Mouse (Mus musculus): ENCODE data around the gene Olfr281.

DNA sequence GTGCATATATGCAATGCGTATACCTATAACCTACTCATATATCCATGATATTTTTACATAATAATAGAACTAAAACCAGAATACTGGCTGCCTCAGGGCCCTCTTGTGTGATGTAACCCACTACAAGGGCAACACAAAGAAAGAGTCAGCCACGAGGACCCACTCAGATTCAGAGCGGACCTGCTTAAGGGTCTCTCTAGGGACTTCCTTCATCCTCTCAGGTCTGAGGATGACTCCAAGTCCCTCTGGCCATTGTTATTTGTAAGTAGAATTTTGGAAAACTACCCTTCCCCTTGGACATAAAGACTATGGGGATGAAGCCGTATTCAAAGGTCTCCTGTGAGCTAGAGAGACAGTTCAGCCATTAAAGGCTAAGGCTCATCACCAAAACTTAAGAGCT lies 17.2 kb downstream of the Olfr281 start, which contains the start of gene OR5BS1P:
- TF ChIP-seq POLR2A (IDR thresholded peaks at IDR 0.05; ENCODE audit: borderline replicate concordance, control insufficient read depth, low read depth, low read length) (no peak), CTCF (IDR thresholded peaks at IDR 0.05; ENCODE audit: control insufficient read depth, insufficient read depth, low read length) (no peak)
